Mouse (Mus musculus) adipose tissue, adult 10 weeks (tissue): ENCODE results near the gene AY358078. TPM values are rescaled to one million over a fixed set of nuclear protein-coding genes. Genes with fewer than 3 reads are reported as not detected.

Experiments used
- polyA plus RNA-seq: library from polyadenylated mRNA; stranded (reverse); fragments of 350-450 nt; fragmentation: Illumina TruSeq; extraction: RNeasy Lipid Tissue Mini Kit (QIAGEN cat#74804); gene quantifications from one replicate; pipeline ENCODE4 v1.2.3, GENCODE M21; 2014; ENCODE audit warnings: low read depth, low replicate concordance

Gene AY358078
- not detected for polyA plus RNA-seq

DNA sequence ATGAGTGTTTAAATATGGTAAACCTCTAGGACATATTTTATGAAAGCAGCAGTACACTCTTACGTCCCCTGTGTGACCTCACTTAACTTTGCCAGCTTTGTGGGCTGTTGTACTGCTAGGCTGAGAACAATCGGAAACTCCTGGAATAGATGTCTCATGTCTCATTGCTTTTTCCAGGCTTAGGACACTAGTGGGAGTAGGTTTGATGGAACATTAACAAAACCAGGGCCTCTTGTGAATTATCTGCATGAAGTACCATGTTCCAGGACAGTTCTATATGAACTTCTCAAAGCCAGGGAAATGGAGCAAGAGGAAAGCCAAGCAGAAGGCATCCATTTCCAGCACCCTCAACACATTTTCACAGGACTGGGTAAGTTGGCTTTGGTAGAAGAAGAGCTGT, at the start of gene AY358078:
TSS of gene AY358078 (plus strand) at position 301 of the 400 bp plus-strand sequence.

DNA sequence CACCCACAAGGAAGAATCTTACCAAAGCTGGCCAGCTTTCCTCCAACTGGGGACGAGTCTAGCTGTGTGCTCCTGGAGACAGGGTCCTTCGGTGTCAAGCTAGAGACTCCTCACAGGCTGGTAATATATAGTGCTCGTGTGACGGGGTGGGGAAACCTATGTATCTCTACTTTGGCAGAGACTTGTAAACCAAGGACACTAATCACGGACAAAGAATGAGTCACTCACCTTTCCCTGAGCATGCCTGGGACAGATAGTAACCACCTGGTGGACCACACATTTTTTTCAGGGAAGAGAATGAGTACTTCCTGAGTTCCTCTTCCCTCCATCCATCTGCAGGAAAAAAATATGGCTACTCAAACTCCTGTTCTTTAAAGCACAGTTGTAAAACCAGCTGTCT, 26.4 kb upstream of the AY358078 start, which contains the start of gene Ang4:
TSS of gene Ang4 (minus strand) at position 101 of the 400 bp plus-strand sequence.

DNA sequence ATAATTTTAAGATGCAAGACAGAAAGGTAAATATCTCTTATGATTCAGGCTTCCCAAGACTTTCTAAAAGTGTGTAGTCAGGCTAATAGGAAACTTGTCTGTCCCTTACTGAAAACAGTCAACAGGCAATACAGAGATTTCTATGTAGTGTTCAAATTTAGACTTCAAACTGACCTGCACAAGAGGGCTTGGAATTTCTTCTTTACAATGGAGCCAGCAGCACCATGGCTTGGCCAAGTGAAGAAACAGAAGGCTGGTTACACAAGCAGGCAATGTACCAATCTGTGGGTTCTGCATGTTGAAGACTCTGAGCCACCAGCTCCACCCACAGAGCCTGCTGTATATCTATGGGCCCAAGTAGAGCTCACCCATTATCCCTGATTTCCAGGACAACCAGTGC, 53.6 kb downstream of the AY358078 start, which contains the start of gene Ear6:
TSS of gene Ear6 (plus strand) at position 301 of the 400 bp plus-strand sequence.

Other genes with a start within 250 kb of the AY358078 start
- not detected for gene Gm5622, start 247.3 kb upstream of the AY358078 start, polyA plus RNA-seq
- gene Gm17175, start 226.0 kb upstream of the AY358078 start, polyA plus RNA-seq: not detected
- gene Gm17174, start 207.9 kb upstream of the AY358078 start, polyA plus RNA-seq: not detected
- not detected for gene Gm17078, start 188.7 kb upstream of the AY358078 start, polyA plus RNA-seq
- gene Gm4181, start 164.4 kb upstream of the AY358078 start, polyA plus RNA-seq: 1.1 TPM
- gene Gm17079, start 104.6 kb upstream of the AY358078 start, polyA plus RNA-seq: not detected
- gene Gm5800, start 82.9 kb upstream of the AY358078 start, polyA plus RNA-seq: 1.1 TPM
- gene Ang4, start 26.5 kb upstream of the AY358078 start, polyA plus RNA-seq: not detected
- gene Ear6, start 53.7 kb downstream of the AY358078 start, polyA plus RNA-seq: not detected
- gene Mettl17, start 84.8 kb downstream of the AY358078 start, polyA plus RNA-seq: 20.3 TPM
- 0.77 TPM for gene Slc39a2, start 92.8 kb downstream of the AY358078 start, polyA plus RNA-seq
- 209 TPM for gene Ndrg2, start 114.1 kb downstream of the AY358078 start, polyA plus RNA-seq
- 21.8 TPM for gene Tppp2, start 118.4 kb downstream of the AY358078 start, polyA plus RNA-seq
- gene Rnase13, start 122.7 kb downstream of the AY358078 start, polyA plus RNA-seq: 287 TPM
- gene Arhgef40, start 184.7 kb downstream of the AY358078 start, polyA plus RNA-seq: 99.4 TPM
- 0.73 TPM for gene Tmem253, start 215.6 kb downstream of the AY358078 start, polyA plus RNA-seq
- 41.8 TPM for gene Zfp219, start 220.7 kb downstream of the AY358078 start, polyA plus RNA-seq
- gene Olfr221, start 242.4 kb downstream of the AY358078 start, polyA plus RNA-seq: not detected